Mouse (Mus musculus) ES-Bruce4 (cell line): ENCODE measurements around the gene Sdr16c6. TPM values are rescaled to one million over a fixed set of nuclear protein-coding genes. Genes with fewer than 3 reads are reported as not detected.

Source experiments
- H3K27ac ChIP-seq: 2 replicates; pipeline ENCODE4 v1.5.1; 2012; ENCODE audit warnings: low read length, inconsistent platforms; ENCODE audit not compliant: insufficient read depth
- H3K27me3 ChIP-seq: 2 replicates; pipeline ENCODE4 v1.6.1; 2012; ENCODE audit warnings: mild to moderate bottlenecking, low read length, inconsistent platforms; ENCODE audit not compliant: control insufficient read depth, poor library complexity, insufficient read depth, severe bottlenecking
- H3K36me3 ChIP-seq: 2 replicates; pipeline ENCODE4 v1.6.1; 2012; ENCODE audit warnings: inconsistent platforms, mild to moderate bottlenecking, low read length, moderate library complexity; ENCODE audit not compliant: control insufficient read depth, poor library complexity, insufficient read depth, severe bottlenecking
- H3K4me1 ChIP-seq: one replicate; pipeline ENCODE4 v1.8.1; 2011; ENCODE audit warnings: low read length; ENCODE audit not compliant: control insufficient read depth, insufficient read depth
- H3K4me3 ChIP-seq: 2 replicates; pipeline ENCODE4 v1.5.1; 2011; ENCODE audit warnings: low read depth, mild to moderate bottlenecking, low read length
- H3K9ac ChIP-seq: 2 replicates; pipeline ENCODE4 v1.6.1; 2012; ENCODE audit warnings: low read depth, mild to moderate bottlenecking, inconsistent platforms; ENCODE audit not compliant: poor library complexity, severe bottlenecking
- H3K9me3 ChIP-seq: replicated peaks from 2 replicates; pipeline ENCODE4 v1.6.1; 2012; ENCODE audit warnings: mild to moderate bottlenecking, low read length, inconsistent platforms; ENCODE audit not compliant: control insufficient read depth, poor library complexity, insufficient read depth, severe bottlenecking
- CTCF ChIP-seq: IDR thresholded peaks from one replicate; pipeline ENCODE4 v1.8.1; 2011; ENCODE audit warnings: low read depth, low read length
- EP300 ChIP-seq: IDR thresholded peaks from 2 replicates; pipeline ENCODE4 v1.6.1; 2011; ENCODE audit warnings: low read depth, low read length; ENCODE audit not compliant: insufficient read depth
- POLR2A ChIP-seq: IDR thresholded peaks from one replicate; pipeline ENCODE4 v1.8.1; 2011; ENCODE audit warnings: low read length; ENCODE audit not compliant: insufficient read depth
- polyA plus RNA-seq: library from polyadenylated mRNA; stranded (reverse); fragments of >200 nt; gene quantifications from 2 replicates; pipeline ENCODE4 v1.2.4, GENCODE M21; 2011; ENCODE audit warnings: low read depth; ENCODE audit not compliant: missing spikeins, insufficient read depth, insufficient read length

Sdr16c6 gene
- not detected in 2 replicates for polyA plus RNA-seq

- Histone ChIP-seq H3K27ac (no peak within 1 kb of the TSS), H3K4me1 (no peaks in the 10 kb centered on the region), H3K36me3 (no peaks in the 10 kb centered on the region), H3K4me3 (no peak within 1 kb of the TSS), H3K27me3 (no peaks in the 10 kb centered on the region), H3K9ac (no peak within 1 kb of the TSS), H3K9me3 (no peaks in the 10 kb centered on the region)
- TF ChIP-seq POLR2A (no peak), EP300 (no peak), CTCF (no peak)
These were observed at the start of gene Sdr16c6 for GRCm38 (mm10) chr4:4077372-4077771. Gene Sdr16c6, minus strand, starts transcription at chr4:4077522.

- H3K9me3 ChIP-seq, result no peaks in the 10 kb centered on the region
- no peaks in the 10 kb centered on the region for H3K36me3 ChIP-seq
- TF ChIP-seq POLR2A, result no peak
- TF ChIP-seq EP300, result no peak
- no peak for TF ChIP-seq CTCF
- H3K27ac ChIP-seq, result no peak overlapping the region
- no peak overlapping the region for H3K9ac ChIP-seq
- H3K27me3 ChIP-seq, result no peaks in the 10 kb centered on the region
- no peak overlapping the region for H3K4me3 ChIP-seq
- no peaks in the 10 kb centered on the region for H3K4me1 ChIP-seq
These were observed 2.9 kb upstream of the Sdr16c6 start for GRCm38 (mm10) chr4:4080180-4080579.

GRCm38 (mm10) chr4:4079132-4079531, 1.8 kb upstream of the Sdr16c6 start:
- no peak overlapping the region for H3K27ac ChIP-seq
- H3K36me3 ChIP-seq, result no peaks in the 10 kb centered on the region
- no peaks in the 10 kb centered on the region for H3K4me1 ChIP-seq
- no peak for TF ChIP-seq POLR2A
- TF ChIP-seq CTCF, result no peak
- TF ChIP-seq EP300, result no peak
- no peaks in the 10 kb centered on the region for H3K9me3 ChIP-seq
- H3K9ac ChIP-seq, result no peak overlapping the region
- H3K4me3 ChIP-seq, result no peak overlapping the region
- no peaks in the 10 kb centered on the region for H3K27me3 ChIP-seq

DNA sequence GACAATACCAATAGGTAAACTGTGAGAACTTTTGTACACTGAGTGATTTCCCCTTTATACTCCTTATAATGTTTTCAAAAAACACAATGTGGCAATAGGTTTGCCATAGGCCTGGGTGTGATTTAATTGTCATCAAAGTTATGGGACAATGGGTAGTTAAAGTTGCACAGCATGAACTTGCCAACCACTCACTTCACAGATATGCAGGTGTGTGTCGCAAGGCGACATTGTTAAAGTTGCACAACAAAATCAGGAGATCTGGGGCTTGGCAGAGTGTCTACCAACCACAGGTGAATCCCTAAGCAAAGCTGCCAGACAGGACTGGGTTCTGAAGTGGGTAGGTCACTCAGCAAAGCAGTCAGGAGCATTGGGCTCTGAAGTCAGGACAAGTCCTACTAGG, 1.3 kb downstream of the Sdr16c6 start:
- Histone ChIP-seq H3K9ac (no peak overlapping the region), H3K9me3 (no peaks in the 10 kb centered on the region), H3K4me1 (no peaks in the 10 kb centered on the region), H3K27ac (no peak overlapping the region), H3K27me3 (no peaks in the 10 kb centered on the region), H3K4me3 (no peak overlapping the region), H3K36me3 (no peaks in the 10 kb centered on the region)
- TF ChIP-seq POLR2A (no peak), EP300 (no peak), CTCF (no peak)

Other genes with a start within 250 kb of the Sdr16c6 start
- gene Gm11808, start 103.9 kb downstream of the Sdr16c6 start, polyA plus RNA-seq, result 882 and 1,149 TPM in 2 replicates